ENCODE assay signal across 12 mouse cellular contexts in genomic region chr9:109040906-109041305, GRCm38 (mm10). TPM values are rescaled to one million over a fixed set of nuclear protein-coding genes. Genes with fewer than 3 reads are reported as not detected.
A peak's percentile ranks its signal among the peaks of the same experiment; 100 is the strongest.
DNase-seq lines count a peak whose midpoint lies in the region; ATAC-seq and TF ChIP-seq lines count a peak whose summit lies in the region.
"Had no signal": no experiment of that assay in that cellular context is flagged by ENCODE, and none has a peak within 500 bp of the region (broad histone marks: within the 10 kb centered on the region; RNA-seq: fewer than 3 reads in every experiment).

No protein-coding gene starts in this region.

- peak overlapping the region; percentile 39 for H3K4me2 ChIP-seq in heart, embryonic 11.5 days
- H3K4me2 ChIP-seq in heart, embryonic 15.5 days = peak overlapping the region; percentile 81
- peak overlapping the region; percentile 85 for H3K4me2 ChIP-seq in kidney, postnatal 0 days (ENCODE audit: low read length)
- no peak overlapping the region for H3K4me2 ChIP-seq in forebrain, embryonic 16.5 days (ENCODE audit: low read length)

- peak; percentile 33; the same call in 1 of the 2 replicates for ATAC-seq in heart, embryonic 11.5 days (replicated peaks; ENCODE audit: insufficient number of reproducible peaks, low FRiP score, low TSS enrichment)
- ATAC-seq in heart, embryonic 15.5 days (replicated peaks; ENCODE audit: insufficient number of reproducible peaks, insufficient read depth, low FRiP score, low read depth) = no peak
- ATAC-seq in kidney, postnatal 0 days (replicated peaks; ENCODE audit: low FRiP score, low read depth) = peak; percentile 48
- ATAC-seq in forebrain, embryonic 16.5 days = no peak
- ATAC-seq: forebrain, embryonic 14.5 days had no signal

- no peaks in the 10 kb centered on the region for H3K27me3 ChIP-seq in heart, embryonic 11.5 days (ENCODE audit: control insufficient read depth, insufficient read depth, low read length)
- H3K27me3 ChIP-seq in heart, embryonic 15.5 days = no peaks in the 10 kb centered on the region
- no peaks in the 10 kb centered on the region for H3K27me3 ChIP-seq in kidney, postnatal 0 days (ENCODE audit: insufficient read depth, low read length)
- no peaks in the 10 kb centered on the region for H3K27me3 ChIP-seq in forebrain, embryonic 16.5 days (replicated peaks; ENCODE audit: control insufficient read depth, insufficient read depth, low read length)

- 34% methylated on average over 6 of the region's 6 CpGs for WGBS in heart, embryonic 11.5 days (ENCODE audit: insufficient replicate concordance)
- WGBS in heart, embryonic 15.5 days = 33% methylated on average over 6 of the region's 6 CpGs
- WGBS in kidney, postnatal 0 days = 57% methylated on average over 6 of the region's 6 CpGs
- WGBS in forebrain, embryonic 16.5 days = 71% methylated on average over 6 of the region's 6 CpGs

- H3K9ac ChIP-seq in heart, embryonic 11.5 days (ENCODE audit: low read depth, low read length) = peak overlapping the region; percentile 22; the same call in 1 of the 2 replicates
- 0 out of 2 replicates have a peak overlapping the region, but pooled peaks have one; percentile 10 for H3K9ac ChIP-seq in heart, embryonic 15.5 days
- no peak overlapping the region for H3K9ac ChIP-seq in kidney, postnatal 0 days (ENCODE audit: low read depth, low read length)
- no peak overlapping the region for H3K9ac ChIP-seq in forebrain, embryonic 16.5 days (replicated peaks; ENCODE audit: low read depth, low read length)

- no peaks in the 10 kb centered on the region for H3K9me3 ChIP-seq in heart, embryonic 11.5 days (replicated peaks; ENCODE audit: control insufficient read depth, low read length)
- H3K9me3 ChIP-seq in heart, embryonic 15.5 days (replicated peaks) = no peaks in the 10 kb centered on the region
- H3K9me3 ChIP-seq in kidney, postnatal 0 days (replicated peaks; ENCODE audit: low read length) = no peaks in the 10 kb centered on the region
- no peaks in the 10 kb centered on the region for H3K9me3 ChIP-seq in forebrain, embryonic 16.5 days (ENCODE audit: control insufficient read depth, low read length)

- DNase-seq in heart, adult 18-20 months = no peak
- no peak for DNase-seq in kidney, postnatal 0 days (ENCODE audit: low spot score)
- peak; percentile 59 for DNase-seq in lung, postnatal 10 days
- DNase-seq in layer of hippocampus, adult 18-20 months (ENCODE audit: low spot score in 2 of 2) = no peak
- DNase-seq in spleen, adult 18-20 months = no peak
- DNase-seq: layer of hippocampus, adult 9-11 months; thymus, postnatal 36 days had no signal

- no peak for TF ChIP-seq CTCF in kidney, postnatal 0 days (IDR thresholded peaks at IDR 0.05; ENCODE audit: low read depth)

- 0 out of 2 replicates have a peak overlapping the region, but pooled peaks have one; percentile 22 for H3K27ac ChIP-seq in heart, embryonic 11.5 days (ENCODE audit: low read depth, low read length)
- no peak overlapping the region for H3K27ac ChIP-seq in heart, embryonic 15.5 days
- H3K27ac ChIP-seq in kidney, postnatal 0 days = peak overlapping the region; percentile 50; the same call in 1 of the 2 replicates
- no peak overlapping the region for H3K27ac ChIP-seq in forebrain, embryonic 16.5 days (ENCODE audit: low read length)
- H3K27ac ChIP-seq: macrophage had no signal

- H3K4me1 ChIP-seq in heart, embryonic 11.5 days (ENCODE audit: control insufficient read depth, insufficient read depth, low read length) = peaks cover 29% of the 10 kb centered on the region
- peaks cover 38% of the 10 kb centered on the region for H3K4me1 ChIP-seq in heart, embryonic 15.5 days (replicated peaks)
- peaks cover 25% of the 10 kb centered on the region for H3K4me1 ChIP-seq in kidney, postnatal 0 days (replicated peaks; ENCODE audit: insufficient read depth, low read length)
- peaks cover 12% of the 10 kb centered on the region for H3K4me1 ChIP-seq in forebrain, embryonic 16.5 days (replicated peaks; ENCODE audit: control insufficient read depth, insufficient read depth, low read length)

- no peaks in the 10 kb centered on the region for H3K36me3 ChIP-seq in heart, embryonic 11.5 days (ENCODE audit: control insufficient read depth, insufficient read depth, low read length)
- H3K36me3 ChIP-seq in heart, embryonic 15.5 days = peaks cover 5% of the 10 kb centered on the region; the same call in 1 of the 2 replicates
- H3K36me3 ChIP-seq in kidney, postnatal 0 days (ENCODE audit: insufficient read depth, low read length) = peaks cover 3% of the 10 kb centered on the region; the same call in 1 of the 2 replicates
- no peaks in the 10 kb centered on the region for H3K36me3 ChIP-seq in forebrain, embryonic 16.5 days (ENCODE audit: control insufficient read depth, insufficient read depth)

- H3K4me3 ChIP-seq in heart, embryonic 11.5 days (ENCODE audit: low read depth, low read length) = no peak overlapping the region
- H3K4me3 ChIP-seq in heart, embryonic 15.5 days = peak overlapping the region; percentile 85; the same call in 1 of the 2 replicates
- no peak overlapping the region for H3K4me3 ChIP-seq in kidney, postnatal 0 days (replicated peaks; ENCODE audit: low read depth, low read length)
- H3K4me3 ChIP-seq in forebrain, embryonic 16.5 days (replicated peaks; ENCODE audit: low read length) = no peak overlapping the region

RNA-seq across cellular contexts. Expression of gene Shisa5, which starts 2.5 kb away (rescaled TPM):
- polyA plus RNA-seq in heart, embryonic 11.5 days (2014; fragmentation: Nextera tagmentation; extraction: Ambion mirVana) = 49.0 and 59.1 TPM in 2 replicates
- total RNA-seq in heart, adult 18-20 months (2021) = 10 to 100 TPM; 31.4 to 55.0 TPM
- polyA plus RNA-seq in heart, embryonic 15.5 days (2015; fragmentation: Nextera tagmentation; extraction: Ambion mirVana) = 64.9 and 86.2 TPM in 2 replicates
- polyA plus RNA-seq in kidney, postnatal 0 days (2015; fragmentation: Nextera tagmentation; extraction: Ambion mirVana) = 122 and 123 TPM in 2 replicates
- 10 to 100 TPM; 46.0 to 56.0 TPM for total RNA-seq in layer of hippocampus, adult 18-20 months (2021)
- 52.4 and 52.7 TPM in 2 replicates for polyA plus RNA-seq in forebrain, embryonic 16.5 days (2015; fragmentation: Nextera tagmentation; extraction: Ambion mirVana)

RNA-seq across cellular contexts. Expression of gene Trex1, which starts 18.6 kb away (rescaled TPM):
- 5.7 and 7.0 TPM in 2 replicates for polyA plus RNA-seq in heart, embryonic 11.5 days (2014; fragmentation: Nextera tagmentation; extraction: Ambion mirVana)
- total RNA-seq in heart, adult 18-20 months (2021) = 10 to 100 TPM; 13.6 to 17.2 TPM
- polyA plus RNA-seq in heart, embryonic 15.5 days (2015; fragmentation: Nextera tagmentation; extraction: Ambion mirVana) = 9.2 and 13.6 TPM in 2 replicates
- polyA plus RNA-seq in kidney, postnatal 0 days (2015; fragmentation: Nextera tagmentation; extraction: Ambion mirVana) = 14.3 and 15.2 TPM in 2 replicates
- 10 to 100 TPM; 14.6 to 16.6 TPM for total RNA-seq in layer of hippocampus, adult 18-20 months (2021)
- polyA plus RNA-seq in forebrain, embryonic 16.5 days (2015; fragmentation: Nextera tagmentation; extraction: Ambion mirVana) = 16.1 and 17.9 TPM in 2 replicates

RNA-seq across cellular contexts. Expression of gene Atrip, which starts 33.0 kb away (rescaled TPM):
- polyA plus RNA-seq in heart, embryonic 11.5 days (2014; fragmentation: Nextera tagmentation; extraction: Ambion mirVana) = 18.0 and 18.6 TPM in 2 replicates
- 1 to 10 TPM; 8.1 to 9.8 TPM for total RNA-seq in heart, adult 18-20 months (2021)
- 15.9 and 18.2 TPM in 2 replicates for polyA plus RNA-seq in heart, embryonic 15.5 days (2015; fragmentation: Nextera tagmentation; extraction: Ambion mirVana)
- polyA plus RNA-seq in kidney, postnatal 0 days (2015; fragmentation: Nextera tagmentation; extraction: Ambion mirVana) = 18.8 and 20.9 TPM in 2 replicates
- total RNA-seq in layer of hippocampus, adult 18-20 months (2021) = 10 to 100 TPM; 23.7 to 28.0 TPM
- 36.0 and 38.3 TPM in 2 replicates for polyA plus RNA-seq in forebrain, embryonic 16.5 days (2015; fragmentation: Nextera tagmentation; extraction: Ambion mirVana)

RNA-seq across cellular contexts. Expression of gene Ccdc51, which starts 41.4 kb away (rescaled TPM):
- polyA plus RNA-seq in heart, embryonic 11.5 days (2014; fragmentation: Nextera tagmentation; extraction: Ambion mirVana) = 15.5 and 15.8 TPM in 2 replicates
- total RNA-seq in heart, adult 18-20 months (2021) = 10 to 100 TPM; 11.4 to 14.3 TPM
- 14.2 and 14.3 TPM in 2 replicates for polyA plus RNA-seq in heart, embryonic 15.5 days (2015; fragmentation: Nextera tagmentation; extraction: Ambion mirVana)
- polyA plus RNA-seq in kidney, postnatal 0 days (2015; fragmentation: Nextera tagmentation; extraction: Ambion mirVana) = 12.9 and 13.8 TPM in 2 replicates
- 1 to 10 TPM; 8.7 to 9.3 TPM for total RNA-seq in layer of hippocampus, adult 18-20 months (2021)
- 16.9 and 17.5 TPM in 2 replicates for polyA plus RNA-seq in forebrain, embryonic 16.5 days (2015; fragmentation: Nextera tagmentation; extraction: Ambion mirVana)

RNA-seq across cellular contexts. Expression of gene Tma7, which starts 41.5 kb away (rescaled TPM):
- 776 and 790 TPM in 2 replicates for polyA plus RNA-seq in heart, embryonic 11.5 days (2014; fragmentation: Nextera tagmentation; extraction: Ambion mirVana)
- total RNA-seq in heart, adult 18-20 months (2021) = 100 to 1,000 TPM; 214 to 228 TPM
- polyA plus RNA-seq in heart, embryonic 15.5 days (2015; fragmentation: Nextera tagmentation; extraction: Ambion mirVana) = 417 and 539 TPM in 2 replicates
- 635 and 680 TPM in 2 replicates for polyA plus RNA-seq in kidney, postnatal 0 days (2015; fragmentation: Nextera tagmentation; extraction: Ambion mirVana)
- total RNA-seq in layer of hippocampus, adult 18-20 months (2021) = 100 to 1,000 TPM; 286 to 308 TPM
- polyA plus RNA-seq in forebrain, embryonic 16.5 days (2015; fragmentation: Nextera tagmentation; extraction: Ambion mirVana) = 505 and 526 TPM in 2 replicates

Comparison
In these comparisons a context has a peak if more than half of its experiments do, and no peak if none do; other contexts are left out.
1. ATAC-seq: peak in heart, embryonic 11.5 days (single experiment) and kidney, postnatal 0 days (single experiment); none in heart, embryonic 15.5 days (single experiment) and forebrain, embryonic 16.5 days (single experiment).
2. H3K27ac ChIP-seq: peak in heart, embryonic 11.5 days (single experiment) and kidney, postnatal 0 days (single experiment); none in heart, embryonic 15.5 days (single experiment) and forebrain, embryonic 16.5 days (single experiment).
3. H3K9ac ChIP-seq: peak in heart, embryonic 11.5 days (single experiment) and heart, embryonic 15.5 days (single experiment); none in kidney, postnatal 0 days (single experiment) and forebrain, embryonic 16.5 days (single experiment).